Mouse (Mus musculus): ENCODE results near the gene Xpot. TPM values are rescaled to one million over a fixed set of nuclear protein-coding genes. Genes with fewer than 3 reads are reported as not detected.

Xpot gene
- total RNA-seq (2017): 72.7 and 101 TPM in 2 replicates

GRCm38 (mm10) chr10:121626186-121626882, at the start of gene Xpot:
Gene Xpot, minus strand, starts transcription at chr10:121626332.
- ATAC-seq (replicated peaks in 1 of 2; ENCODE audit: insufficient read depth in 1 of 2, low FRiP score in 2 of 2, low TSS enrichment in 1 of 2, low read depth in 1 of 2, poor library complexity in 2 of 2, severe bottlenecking in 2 of 2): peak; percentile 96 to 98

- ATAC-seq (replicated peaks in 1 of 2; ENCODE audit: insufficient read depth in 1 of 2, low FRiP score in 2 of 2, low TSS enrichment in 1 of 2, low read depth in 1 of 2, poor library complexity in 2 of 2, severe bottlenecking in 2 of 2): no peak
Observed at GRCm38 (mm10) chr10:121669103-121669502, 43.0 kb upstream of the Xpot start.

DNA sequence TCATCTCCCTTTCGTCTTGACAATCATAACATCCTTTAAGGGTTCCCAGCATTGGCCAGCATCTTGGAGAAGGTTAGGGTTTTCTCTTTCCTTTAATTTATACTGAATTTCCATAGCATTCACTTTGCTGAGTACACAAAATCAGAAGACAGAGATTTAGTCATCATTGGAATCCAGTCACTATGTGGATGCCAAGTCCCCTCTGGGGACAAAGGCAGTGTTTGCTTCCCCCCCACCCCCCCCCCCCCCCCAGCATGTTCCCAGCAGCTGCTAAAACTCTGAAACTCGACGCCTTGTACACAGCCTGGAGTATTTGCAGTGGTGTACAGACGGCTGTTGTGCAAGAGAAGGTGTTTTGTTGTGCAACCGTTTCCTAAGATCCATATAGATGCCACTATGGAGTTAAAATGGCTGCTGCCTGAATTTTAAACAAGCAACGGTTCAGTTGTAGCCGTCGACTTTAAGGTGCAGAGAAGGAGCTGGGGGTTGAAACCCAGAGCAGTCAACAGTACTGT, 39.6 kb upstream of the Xpot start:
- no peak for ATAC-seq (replicated peaks in 1 of 2; ENCODE audit: insufficient read depth in 1 of 2, low FRiP score in 2 of 2, low TSS enrichment in 1 of 2, low read depth in 1 of 2, poor library complexity in 2 of 2, severe bottlenecking in 2 of 2)

DNA sequence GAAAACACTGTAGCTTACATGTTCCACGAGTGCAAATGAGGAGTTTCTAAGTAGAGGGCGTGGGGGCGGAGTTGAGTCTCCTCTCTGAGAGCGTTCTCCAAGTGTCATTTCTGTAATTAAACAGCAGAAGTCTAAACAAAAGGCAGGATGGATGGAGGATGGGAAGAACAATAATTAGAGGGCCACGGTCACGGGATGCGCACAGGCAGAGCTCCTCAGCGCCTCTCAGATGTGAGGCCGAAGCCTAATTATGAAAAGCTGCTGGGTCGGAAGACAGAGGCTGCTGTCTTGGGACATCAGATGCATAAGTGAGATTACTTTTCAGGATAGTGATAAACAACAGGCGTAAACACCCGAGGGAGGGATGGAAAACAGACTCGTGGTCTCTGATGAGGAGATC, 37.5 kb upstream of the Xpot start:
- ATAC-seq (replicated peaks in 1 of 2; ENCODE audit: insufficient read depth in 1 of 2, low FRiP score in 2 of 2, low TSS enrichment in 1 of 2, low read depth in 1 of 2, poor library complexity in 2 of 2, severe bottlenecking in 2 of 2): no peak

DNA sequence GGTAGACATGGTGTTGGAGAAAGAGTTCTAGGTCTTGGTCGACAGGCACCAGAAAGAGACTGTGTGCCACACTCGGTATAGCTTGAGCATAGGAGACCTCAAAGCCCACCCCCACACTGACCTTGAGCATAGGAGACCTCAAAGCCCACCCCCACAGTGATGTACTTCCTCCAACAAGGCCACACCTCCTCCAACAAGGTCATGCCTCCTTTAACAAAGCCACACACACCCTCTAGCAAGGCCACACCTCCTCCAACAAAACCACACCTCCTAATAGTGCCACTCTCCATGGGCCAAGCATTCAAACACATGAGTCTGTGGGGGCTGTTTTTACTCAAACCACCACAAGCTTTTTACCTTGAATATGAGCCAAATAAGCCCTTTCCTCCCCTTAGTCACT, 36.6 kb upstream of the Xpot start:
- no peak for ATAC-seq (replicated peaks in 1 of 2; ENCODE audit: insufficient read depth in 1 of 2, low FRiP score in 2 of 2, low TSS enrichment in 1 of 2, low read depth in 1 of 2, poor library complexity in 2 of 2, severe bottlenecking in 2 of 2)

GRCm38 (mm10) chr10:121655907-121656306, 29.8 kb upstream of the Xpot start:
- no peak for ATAC-seq (replicated peaks in 1 of 2; ENCODE audit: insufficient read depth in 1 of 2, low FRiP score in 2 of 2, low TSS enrichment in 1 of 2, low read depth in 1 of 2, poor library complexity in 2 of 2, severe bottlenecking in 2 of 2)

DNA sequence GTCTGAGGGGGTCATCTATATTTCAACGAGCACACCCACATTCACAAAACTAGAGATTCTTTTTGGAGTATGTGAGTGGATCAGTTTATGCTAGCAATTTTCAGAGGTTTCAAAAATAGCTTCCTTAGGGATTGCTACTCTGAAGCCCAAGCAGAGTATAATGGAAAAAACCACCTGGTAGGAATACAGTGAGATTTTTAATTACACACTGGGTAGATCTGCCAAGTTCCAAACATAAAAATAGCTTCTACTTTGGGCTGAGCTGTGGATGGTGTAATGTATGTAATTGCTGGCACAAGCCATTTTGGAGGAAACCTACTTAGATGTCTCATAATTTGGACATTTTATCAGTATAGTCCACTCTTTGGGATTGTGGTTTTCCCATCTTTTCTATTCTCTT, 26.9 kb upstream of the Xpot start:
- no peak for ATAC-seq (replicated peaks in 1 of 2; ENCODE audit: insufficient read depth in 1 of 2, low FRiP score in 2 of 2, low TSS enrichment in 1 of 2, low read depth in 1 of 2, poor library complexity in 2 of 2, severe bottlenecking in 2 of 2)

DNA sequence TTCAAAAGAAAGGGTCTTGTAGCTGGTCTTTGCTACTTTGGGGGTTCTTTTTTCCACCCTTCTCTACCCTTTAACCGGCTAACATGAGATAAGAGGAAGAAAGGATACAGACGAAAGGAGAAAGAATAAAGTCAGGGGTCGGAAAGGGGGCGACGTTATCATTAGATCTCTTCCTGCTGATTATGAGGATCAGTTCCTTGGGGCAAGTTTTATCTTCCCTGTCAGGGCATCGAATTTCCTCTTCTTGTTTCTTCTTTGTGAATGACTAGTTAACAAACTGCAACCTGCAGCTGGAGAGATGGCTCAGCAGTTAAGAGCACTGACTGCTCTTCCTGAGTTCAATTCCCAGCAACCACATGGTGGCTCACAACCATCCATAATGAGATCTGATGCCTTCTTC, 20.2 kb upstream of the Xpot start:
- ATAC-seq (replicated peaks in 1 of 2; ENCODE audit: insufficient read depth in 1 of 2, low FRiP score in 2 of 2, low TSS enrichment in 1 of 2, low read depth in 1 of 2, poor library complexity in 2 of 2, severe bottlenecking in 2 of 2): no peak

DNA sequence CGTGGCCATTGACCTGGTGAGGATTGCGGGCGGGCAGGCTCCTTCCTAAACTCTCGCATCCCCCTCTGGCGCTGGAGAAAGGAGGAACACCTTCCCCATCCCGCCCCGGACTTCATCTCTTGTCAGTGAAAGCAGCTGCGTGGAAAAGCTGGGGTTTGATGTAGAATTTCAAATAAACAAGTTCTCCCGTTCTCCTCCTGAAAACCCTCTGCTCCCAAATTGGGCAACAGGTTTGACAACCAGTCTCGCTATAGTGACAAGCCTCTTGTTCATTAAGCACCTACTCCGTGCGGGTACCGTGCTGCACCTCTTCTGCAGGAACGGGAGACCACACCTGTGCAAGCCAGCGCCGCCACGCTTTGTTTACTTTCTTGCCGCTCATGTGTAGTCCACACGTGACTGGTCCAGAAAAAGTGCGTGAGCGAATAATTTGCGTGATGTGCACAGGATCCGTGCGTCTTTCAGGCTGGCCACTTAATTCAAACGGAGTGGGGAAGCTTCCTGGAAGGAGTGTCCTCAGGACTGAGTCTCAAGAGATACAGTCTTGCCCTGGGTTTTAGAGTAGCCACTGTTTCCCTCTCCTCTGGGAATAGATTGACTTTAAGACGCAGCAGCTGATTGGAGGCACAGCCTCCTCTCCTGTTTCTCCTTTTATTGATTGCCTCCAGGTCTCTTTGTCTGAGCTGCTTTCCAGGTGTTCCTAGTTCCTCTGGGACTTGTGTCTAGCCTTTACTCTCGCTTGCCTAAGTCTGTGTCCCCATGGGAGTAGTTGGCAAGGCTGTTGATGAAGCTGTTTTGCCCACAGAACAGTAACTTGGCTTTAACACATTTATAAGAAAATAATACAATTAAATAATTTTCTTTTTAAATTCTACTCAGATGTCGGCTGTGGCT, 16.2 kb upstream of the Xpot start:
- no peak for ATAC-seq (replicated peaks in 1 of 2; ENCODE audit: insufficient read depth in 1 of 2, low FRiP score in 2 of 2, low TSS enrichment in 1 of 2, low read depth in 1 of 2, poor library complexity in 2 of 2, severe bottlenecking in 2 of 2)

DNA sequence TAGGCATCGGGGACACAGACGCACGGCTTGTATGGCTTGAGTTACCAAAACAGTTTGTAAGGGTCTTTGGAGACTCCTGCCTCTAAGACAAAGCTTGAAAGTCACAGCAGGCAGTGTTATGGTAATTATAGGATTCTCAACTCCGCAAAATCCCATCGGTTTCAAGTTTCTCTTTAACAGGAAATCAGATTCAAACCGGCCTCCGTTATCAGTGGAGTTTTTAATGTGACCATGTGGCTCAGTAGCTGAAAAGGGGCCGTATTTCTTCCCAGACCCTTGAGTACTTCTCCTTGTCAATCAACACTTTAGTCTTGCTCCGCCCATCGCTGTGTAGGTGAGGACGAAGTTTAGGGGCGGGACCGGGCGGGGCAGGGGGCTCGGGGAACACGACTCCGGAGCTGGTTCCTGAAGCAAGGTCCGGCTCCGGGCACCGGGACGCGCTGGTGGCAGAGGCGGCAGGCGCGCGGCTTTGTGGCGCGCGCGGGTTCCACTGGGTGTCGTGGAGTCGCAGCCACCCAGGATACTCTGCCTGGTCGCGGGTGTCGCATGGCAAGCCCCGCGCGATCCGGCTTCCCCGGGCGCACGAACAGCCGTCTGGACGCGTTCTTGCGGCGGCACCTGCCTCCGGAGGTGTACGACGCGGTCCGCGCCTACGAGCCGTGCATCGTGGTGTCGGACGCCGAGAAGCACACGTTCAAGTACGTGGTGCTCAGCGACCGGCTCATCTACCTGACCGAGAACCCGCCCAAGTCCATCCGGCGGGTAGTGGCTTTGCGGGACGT, 15.3 kb upstream of the Xpot start, which contains the start of gene D930020B18Rik:
Gene D930020B18Rik (plus strand): TSS at position 317 of the 782 bp plus-strand sequence.
- ATAC-seq (replicated peaks in 1 of 2; ENCODE audit: insufficient read depth in 1 of 2, low FRiP score in 2 of 2, low TSS enrichment in 1 of 2, low read depth in 1 of 2, poor library complexity in 2 of 2, severe bottlenecking in 2 of 2): peak; percentile 14 to 49; a peak in 2 of 4 replicates

- 0 out of 4 replicates have a peak, but pooled peaks of 1 of the 2 experiments have one; percentile 24 for ATAC-seq (replicated peaks in 1 of 2; ENCODE audit: insufficient read depth in 1 of 2, low FRiP score in 2 of 2, low TSS enrichment in 1 of 2, low read depth in 1 of 2, poor library complexity in 2 of 2, severe bottlenecking in 2 of 2)
Observed at GRCm38 (mm10) chr10:121640944-121641271, 14.8 kb upstream of the Xpot start.

GRCm38 (mm10) chr10:121640150-121640930, 14.2 kb upstream of the Xpot start:
- ATAC-seq (replicated peaks in 1 of 2; ENCODE audit: insufficient read depth in 1 of 2, low FRiP score in 2 of 2, low TSS enrichment in 1 of 2, low read depth in 1 of 2, poor library complexity in 2 of 2, severe bottlenecking in 2 of 2): peak; percentile 65 to 68; a peak in 3 of 4 replicates

DNA sequence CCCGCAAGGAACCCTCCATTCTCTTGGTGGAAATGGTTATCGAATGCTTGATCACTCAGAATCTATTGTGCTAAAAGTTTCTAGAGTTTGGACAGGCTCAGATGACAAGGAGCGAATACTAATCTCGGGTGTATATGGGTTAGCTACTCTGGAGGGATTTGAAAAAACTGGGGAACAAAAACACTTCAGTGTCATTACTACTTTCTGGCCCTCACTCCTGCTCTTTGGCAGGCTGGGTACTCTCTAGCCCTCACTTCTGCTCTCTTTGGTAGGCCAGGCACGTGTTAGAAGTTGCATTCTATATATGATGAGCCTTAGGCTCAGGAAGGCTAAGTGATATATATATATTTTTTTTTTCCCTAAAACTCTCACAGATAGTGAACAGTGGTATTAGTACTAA, 13.4 kb upstream of the Xpot start:
- no peak for ATAC-seq (replicated peaks in 1 of 2; ENCODE audit: insufficient read depth in 1 of 2, low FRiP score in 2 of 2, low TSS enrichment in 1 of 2, low read depth in 1 of 2, poor library complexity in 2 of 2, severe bottlenecking in 2 of 2)

DNA sequence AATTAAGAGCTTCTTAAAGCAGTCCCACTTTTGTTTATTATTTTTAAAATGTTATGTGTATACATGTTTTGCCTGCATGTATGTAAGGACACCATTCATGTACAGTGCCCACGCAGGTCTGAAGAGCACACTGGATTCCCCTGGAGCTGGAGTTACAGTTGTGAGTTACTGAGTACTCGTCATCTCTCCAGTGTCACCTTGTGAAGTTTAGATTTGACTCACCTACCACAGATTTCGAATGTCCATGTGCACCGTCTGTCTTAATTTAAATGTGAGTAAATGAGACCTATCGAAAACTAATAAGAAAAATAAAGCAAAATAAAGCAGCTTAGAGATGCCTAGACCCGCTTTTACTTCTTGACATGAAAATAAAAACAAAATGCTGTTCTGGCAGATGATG, 10.1 kb upstream of the Xpot start:
- ATAC-seq (replicated peaks in 1 of 2; ENCODE audit: insufficient read depth in 1 of 2, low FRiP score in 2 of 2, low TSS enrichment in 1 of 2, low read depth in 1 of 2, poor library complexity in 2 of 2, severe bottlenecking in 2 of 2): no peak

- no peak; a peak in 1 of 4 replicates for ATAC-seq (replicated peaks in 1 of 2; ENCODE audit: insufficient read depth in 1 of 2, low FRiP score in 2 of 2, low TSS enrichment in 1 of 2, low read depth in 1 of 2, poor library complexity in 2 of 2, severe bottlenecking in 2 of 2)
Observed at GRCm38 (mm10) chr10:121634159-121634558, 8.0 kb upstream of the Xpot start.

- ATAC-seq (replicated peaks in 1 of 2; ENCODE audit: insufficient read depth in 1 of 2, low FRiP score in 2 of 2, low TSS enrichment in 1 of 2, low read depth in 1 of 2, poor library complexity in 2 of 2, severe bottlenecking in 2 of 2): no peak
Observed at GRCm38 (mm10) chr10:121628561-121629040, 2.5 kb upstream of the Xpot start.
